Mouse (Mus musculus): ENCODE measurements around the gene Atp4b. TPM values are rescaled to one million over a fixed set of nuclear protein-coding genes. Genes with fewer than 3 reads are reported as not detected.

Atp4b gene
- polyA plus RNA-seq, 1 experiment from 2014 or later, result not detected

DNA sequence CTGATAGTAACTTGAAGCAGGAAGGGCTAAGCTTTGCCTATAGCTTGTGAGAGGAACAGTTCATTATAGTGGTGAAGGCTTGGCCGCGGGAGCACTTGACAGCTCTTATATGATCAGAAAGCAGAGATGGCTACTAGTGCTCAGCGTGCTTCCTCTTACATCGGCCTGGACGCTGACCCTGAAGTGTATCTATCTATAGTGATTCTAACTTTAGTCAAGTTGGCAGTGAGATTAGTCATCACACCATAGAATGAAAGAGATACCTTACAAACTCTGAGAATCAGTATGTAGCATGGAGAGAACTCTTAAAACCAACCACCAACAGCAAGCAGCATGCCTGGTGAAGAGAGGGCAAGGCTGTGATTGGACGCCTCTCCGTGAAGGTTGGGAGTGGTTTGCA lies 15.0 kb downstream of the Atp4b start:
- no peak for ATAC-seq

DNA sequence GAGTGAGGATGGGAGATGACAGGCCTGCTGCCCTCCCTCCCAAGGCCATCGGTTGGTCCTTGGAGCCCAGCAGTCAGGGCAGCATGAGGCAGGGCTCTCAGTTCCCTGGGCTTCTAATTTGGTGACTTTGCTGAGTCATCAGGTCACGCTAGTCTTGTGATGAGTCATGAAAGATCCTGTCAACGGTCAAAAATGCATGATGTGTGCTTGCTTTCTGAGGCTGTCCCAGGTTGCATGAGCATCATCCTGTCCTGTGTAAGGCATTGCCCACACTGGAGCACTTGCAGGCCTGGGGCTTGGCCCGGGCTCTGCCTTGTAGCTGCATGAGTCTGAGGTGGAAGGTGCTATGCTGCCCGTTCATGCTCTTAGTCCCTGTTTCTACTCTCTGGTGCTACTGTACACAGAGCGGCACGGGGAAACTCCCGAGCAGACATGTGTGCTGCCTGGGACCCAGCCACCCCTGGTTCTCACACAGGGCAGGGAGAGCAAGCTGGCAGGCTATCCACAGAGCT lies 23.4 kb downstream of the Atp4b start:
- peaks cover 96% of the 10 kb centered on the region for H3K36me3 ChIP-seq
- H3K27ac ChIP-seq, result peak overlapping the region; percentile 48; the same call in 1 of the 2 replicates
- H3K4me2 ChIP-seq, result no peak overlapping the region
- H3K9ac ChIP-seq, result no peak overlapping the region
- peak; percentile 47 for ATAC-seq
- H3K27me3 ChIP-seq (replicated peaks), result no peaks in the 10 kb centered on the region
- peaks cover 10% of the 10 kb centered on the region; the same call in 1 of the 2 replicates for H3K4me1 ChIP-seq
- H3K9me3 ChIP-seq (replicated peaks), result no peaks in the 10 kb centered on the region
- WGBS (ENCODE audit: insufficient replicate concordance), result 73% methylated on average over 8 of the region's 8 CpGs
- H3K4me3 ChIP-seq, result no peak overlapping the region

More for the DNA sequence above, 15.0 kb downstream of the Atp4b start:
- Histone ChIP-seq H3K27me3 (replicated peaks) (no peaks in the 10 kb centered on the region), H3K27ac (no peak overlapping the region), H3K36me3 (peaks cover 31% of the 10 kb centered on the region), H3K4me1 (no peaks in the 10 kb centered on the region), H3K4me3 (no peak overlapping the region), H3K9me3 (replicated peaks) (no peaks in the 10 kb centered on the region), H3K9ac (no peak overlapping the region), H3K4me2 (no peak overlapping the region)
- 75% methylated on average over 7 of the region's 7 CpGs for WGBS (ENCODE audit: insufficient replicate concordance)

DNA sequence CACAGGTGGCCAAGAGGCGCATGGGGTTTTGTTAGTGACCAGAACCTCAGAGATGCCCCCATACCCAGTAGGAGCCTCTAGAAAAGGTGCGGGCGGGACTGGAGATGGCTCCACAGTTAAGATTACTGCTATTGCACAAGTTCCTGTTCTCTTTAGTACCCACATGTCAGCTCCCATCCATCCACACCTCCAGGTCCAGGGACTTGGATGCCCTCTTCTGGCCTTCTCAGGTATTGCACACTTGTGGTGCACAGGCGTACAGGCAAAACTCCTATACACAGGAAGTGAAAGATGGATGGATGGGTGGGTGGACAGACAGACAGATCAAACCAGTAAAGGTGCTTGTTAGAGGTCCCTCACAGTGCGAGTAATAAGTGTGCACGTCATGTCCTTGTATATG lies 34.8 kb downstream of the Atp4b start:
- no peaks in the 10 kb centered on the region for H3K4me1 ChIP-seq
- H3K27me3 ChIP-seq (replicated peaks), result no peaks in the 10 kb centered on the region
- H3K27ac ChIP-seq, result no peak overlapping the region
- no peak overlapping the region for H3K9ac ChIP-seq
- 0 out of 2 replicates have a peak, but pooled peaks cover 7% of the 10 kb centered on the region for H3K9me3 ChIP-seq (replicated peaks)
- ATAC-seq, result peak; percentile 27; the same call in 1 of the 2 replicates
- peaks cover 100% of the 10 kb centered on the region for H3K36me3 ChIP-seq
- no peak overlapping the region for H3K4me3 ChIP-seq
- 85% methylated on average over 6 of the region's 6 CpGs for WGBS (ENCODE audit: insufficient replicate concordance)
- H3K4me2 ChIP-seq, result no peak overlapping the region

DNA sequence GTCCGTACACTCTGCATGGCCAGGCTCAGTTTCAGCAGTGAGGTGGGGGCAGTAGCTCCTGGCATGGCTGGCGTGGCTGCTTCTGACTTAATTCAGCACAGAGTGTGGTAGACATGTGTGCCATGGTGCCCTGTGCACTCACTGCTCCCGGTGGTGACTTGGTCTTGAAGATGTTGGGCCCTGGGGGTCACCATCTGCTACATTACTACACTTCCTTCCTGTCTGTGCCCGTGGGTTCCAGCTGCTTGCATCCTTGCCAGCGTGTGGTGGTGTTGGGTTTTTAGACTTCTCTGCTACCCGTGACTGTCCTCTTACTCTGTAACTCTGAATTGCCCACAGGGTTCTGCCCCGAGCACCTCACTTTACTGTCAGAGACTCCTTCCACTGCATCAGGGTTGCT lies 36.4 kb downstream of the Atp4b start:
- 0 out of 2 replicates have a peak, but pooled peaks cover 7% of the 10 kb centered on the region for H3K9me3 ChIP-seq (replicated peaks)
- H3K9ac ChIP-seq, result no peak overlapping the region
- H3K4me1 ChIP-seq, result peaks cover 13% of the 10 kb centered on the region
- no peak for ATAC-seq
- no peak overlapping the region for H3K27ac ChIP-seq
- 74% methylated on average over 7 of the region's 7 CpGs for WGBS (ENCODE audit: insufficient replicate concordance)
- no peaks in the 10 kb centered on the region for H3K27me3 ChIP-seq (replicated peaks)
- H3K4me3 ChIP-seq, result no peak overlapping the region
- peaks cover 100% of the 10 kb centered on the region for H3K36me3 ChIP-seq
- no peak overlapping the region for H3K4me2 ChIP-seq

DNA sequence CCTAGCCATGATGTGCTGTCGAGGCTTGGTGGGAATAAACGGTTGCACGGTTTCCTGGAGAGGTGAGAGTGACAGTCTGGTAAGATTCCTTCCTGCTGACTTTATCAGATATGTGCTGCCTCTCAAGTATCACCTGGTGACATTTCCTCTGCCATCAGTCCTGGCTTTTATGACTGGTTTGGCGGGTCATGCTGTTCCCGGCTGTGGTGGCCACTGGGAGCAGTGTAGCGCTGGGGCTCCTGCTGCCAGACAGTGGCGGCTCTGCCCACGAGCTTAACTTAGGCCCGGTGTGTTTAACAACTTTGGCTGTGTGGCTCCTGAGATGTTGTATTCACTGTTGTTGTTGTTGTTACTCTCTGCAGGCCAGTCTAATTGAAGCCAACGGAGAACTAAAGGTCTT lies 39.9 kb downstream of the Atp4b start:
- ATAC-seq, result no peak
- Histone ChIP-seq H3K9me3 (replicated peaks) (0 out of 2 replicates have a peak, but pooled peaks cover 4% of the 10 kb centered on the region), H3K4me3 (no peak overlapping the region), H3K4me2 (no peak overlapping the region), H3K9ac (no peak overlapping the region), H3K27ac (no peak overlapping the region), H3K36me3 (peaks cover 100% of the 10 kb centered on the region), H3K27me3 (replicated peaks) (no peaks in the 10 kb centered on the region), H3K4me1 (peaks cover 48% of the 10 kb centered on the region)
- WGBS (ENCODE audit: insufficient replicate concordance), result 59% methylated on average over 10 of the region's 10 CpGs

DNA sequence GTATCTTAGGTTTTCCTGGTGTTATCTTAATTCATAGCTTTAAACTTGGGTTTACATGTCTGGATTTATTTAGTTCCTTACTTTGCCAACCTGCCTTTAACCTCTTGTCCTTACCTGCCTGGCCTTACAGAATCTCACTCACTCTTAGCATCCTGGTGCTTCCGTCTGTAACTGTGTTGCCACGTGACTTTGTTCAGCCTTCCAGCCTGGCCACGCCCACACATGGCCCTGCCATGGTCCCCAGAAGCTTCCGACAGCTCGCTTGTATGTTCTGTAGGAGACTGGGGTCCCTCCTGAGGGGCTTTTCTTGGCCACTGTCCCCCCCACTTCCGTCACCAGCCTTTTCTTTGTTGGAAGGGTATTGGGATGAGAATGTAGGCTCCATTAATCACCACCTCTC lies 40.4 kb downstream of the Atp4b start:
- H3K27ac ChIP-seq, result no peak overlapping the region

DNA sequence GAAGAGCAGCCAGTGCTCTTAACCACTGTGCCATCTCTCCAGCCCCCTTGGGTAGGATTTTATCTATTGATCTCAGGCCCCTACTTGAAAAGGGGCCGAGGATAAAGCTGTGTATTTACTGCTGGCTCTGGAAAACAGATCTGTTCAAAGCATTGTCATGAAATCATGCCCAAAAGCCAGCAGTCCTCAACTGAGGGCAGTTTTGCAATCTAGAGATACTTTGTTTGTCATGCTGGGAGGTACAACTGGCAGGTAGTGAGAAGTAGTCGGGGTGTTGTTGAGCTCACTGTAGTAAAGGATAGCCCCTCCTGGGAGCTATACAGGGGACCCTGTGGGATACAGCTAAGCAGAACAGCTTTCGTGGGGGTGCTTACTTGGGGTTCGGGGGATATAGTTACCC lies 42.7 kb downstream of the Atp4b start:
- H3K4me3 ChIP-seq, result no peak overlapping the region
- 56% methylated on average over 4 of the region's 4 CpGs for WGBS (ENCODE audit: insufficient replicate concordance)
- no peaks in the 10 kb centered on the region for H3K27me3 ChIP-seq (replicated peaks)
- H3K9ac ChIP-seq, result 0 out of 2 replicates have a peak overlapping the region, but pooled peaks have one; percentile 32
- peak overlapping the region; percentile 79 for H3K27ac ChIP-seq
- peaks cover 76% of the 10 kb centered on the region for H3K4me1 ChIP-seq
- peaks cover 100% of the 10 kb centered on the region for H3K36me3 ChIP-seq
- no peaks in the 10 kb centered on the region for H3K9me3 ChIP-seq (replicated peaks)
- ATAC-seq, result no peak
- peak overlapping the region; percentile 56; the same call in 1 of the 2 replicates for H3K4me2 ChIP-seq

More for the DNA sequence above, 40.4 kb downstream of the Atp4b start:
- Histone ChIP-seq H3K4me3 (no peak overlapping the region), H3K9me3 (replicated peaks) (no peaks in the 10 kb centered on the region), H3K4me2 (no peak overlapping the region), H3K9ac (no peak overlapping the region), H3K36me3 (peaks cover 100% of the 10 kb centered on the region), H3K27me3 (replicated peaks) (no peaks in the 10 kb centered on the region), H3K4me1 (peaks cover 53% of the 10 kb centered on the region)
- WGBS (ENCODE audit: insufficient replicate concordance), result 78% methylated on average over 6 of the region's 6 CpGs
- no peak for ATAC-seq

DNA sequence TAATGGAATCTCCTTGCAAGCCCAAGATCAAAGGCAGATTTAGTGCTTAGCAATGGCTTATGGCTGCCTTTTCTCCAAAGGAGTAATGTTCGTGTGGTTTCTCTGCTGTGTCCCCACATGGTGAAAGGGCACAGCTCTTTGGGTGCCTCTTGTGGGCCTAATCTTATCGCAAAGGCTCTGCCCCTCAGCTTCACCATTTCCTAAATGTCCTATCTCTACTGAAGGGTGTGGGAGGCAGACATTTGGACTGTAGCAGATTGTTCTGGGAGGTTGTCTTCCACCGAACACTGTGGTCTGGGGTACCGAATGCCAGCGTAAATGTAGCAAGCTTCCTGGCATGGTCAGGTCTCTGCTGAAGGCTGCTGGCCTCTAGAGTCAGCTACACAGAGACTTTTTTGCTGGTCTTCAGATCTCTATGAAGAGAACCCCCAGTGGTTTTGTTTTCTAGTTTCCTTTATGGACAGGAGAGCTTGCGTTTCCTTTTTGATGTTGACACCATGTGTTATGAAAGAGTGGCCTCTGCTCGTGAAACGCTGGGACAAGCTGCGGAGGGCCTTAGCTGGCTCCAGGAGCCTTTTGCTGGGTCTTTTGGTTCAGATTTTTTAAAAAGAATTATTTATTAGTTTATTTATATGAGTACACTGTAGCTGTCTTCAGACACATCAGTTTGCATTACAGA lies 43.3 kb downstream of the Atp4b start:
- H3K36me3 ChIP-seq, result peaks cover 100% of the 10 kb centered on the region
- peak overlapping the region; percentile 25 for H3K4me3 ChIP-seq
- H3K27me3 ChIP-seq (replicated peaks), result no peaks in the 10 kb centered on the region
- H3K4me1 ChIP-seq, result peaks cover 82% of the 10 kb centered on the region
- WGBS (ENCODE audit: insufficient replicate concordance), result 31% methylated on average over 9 of the region's 9 CpGs
- no peaks in the 10 kb centered on the region for H3K9me3 ChIP-seq (replicated peaks)
- H3K9ac ChIP-seq, result peak overlapping the region; percentile 32; the same call in 1 of the 2 replicates
- ATAC-seq, result peak; percentile 79
- peak overlapping the region; percentile 79 for H3K27ac ChIP-seq
- H3K4me2 ChIP-seq, result peak overlapping the region; percentile 56

DNA sequence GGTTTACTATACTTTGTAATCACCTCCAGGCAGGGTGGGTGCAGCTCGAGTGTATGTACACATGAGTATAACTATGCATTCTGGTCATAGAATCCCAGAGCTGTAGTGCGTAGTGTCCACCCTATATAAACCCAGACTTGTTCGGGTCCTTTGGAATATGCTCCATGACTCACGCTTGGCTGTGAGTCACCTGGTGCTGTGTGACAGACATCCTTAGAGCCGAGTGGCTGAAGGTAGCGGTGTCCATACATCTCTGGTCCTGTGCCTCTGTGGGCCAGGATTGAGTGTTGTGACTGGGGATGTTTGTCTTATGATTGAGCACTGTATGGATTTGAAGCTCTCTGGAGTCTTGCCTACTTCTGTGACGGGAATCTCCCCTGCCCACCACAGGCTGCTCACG lies 44.0 kb downstream of the Atp4b start:
- Histone ChIP-seq H3K27ac (peak overlapping the region; percentile 79), H3K4me2 (peak overlapping the region; percentile 56), H3K9ac (peak overlapping the region; percentile 33; the same call in 1 of the 2 replicates), H3K36me3 (peaks cover 100% of the 10 kb centered on the region), H3K4me1 (peaks cover 87% of the 10 kb centered on the region), H3K9me3 (replicated peaks) (no peaks in the 10 kb centered on the region), H3K4me3 (peak overlapping the region; percentile 25), H3K27me3 (replicated peaks) (no peaks in the 10 kb centered on the region)
- 59% methylated on average over 8 of the region's 8 CpGs for WGBS (ENCODE audit: insufficient replicate concordance)
- peak; percentile 13; the same call in 1 of the 2 replicates for ATAC-seq

DNA sequence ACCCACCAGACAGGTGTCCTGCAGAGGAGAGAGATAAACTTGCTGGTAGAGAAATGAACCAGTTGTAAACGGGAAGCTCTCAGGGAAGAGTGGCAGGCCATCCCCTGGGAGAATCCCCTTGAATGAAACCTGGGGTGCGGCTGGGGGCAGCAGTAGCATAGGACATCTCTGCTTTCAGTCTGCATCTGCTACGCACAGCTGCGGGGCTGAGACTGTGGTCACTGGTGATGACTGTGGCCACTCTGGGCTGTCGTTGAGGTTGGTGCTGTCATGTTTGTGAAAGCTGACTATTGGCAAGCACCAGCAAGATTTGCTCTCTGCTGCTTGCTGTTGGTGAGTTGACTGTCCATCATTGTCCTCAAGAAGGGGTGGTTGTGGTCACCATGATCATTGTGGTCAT lies 45.0 kb downstream of the Atp4b start:
- Histone ChIP-seq H3K9me3 (replicated peaks) (no peaks in the 10 kb centered on the region), H3K4me3 (no peak overlapping the region), H3K9ac (peak overlapping the region; percentile 33; the same call in 1 of the 2 replicates), H3K4me1 (peaks cover 87% of the 10 kb centered on the region), H3K36me3 (peaks cover 100% of the 10 kb centered on the region), H3K27ac (peak overlapping the region; percentile 79), H3K27me3 (replicated peaks) (no peaks in the 10 kb centered on the region), H3K4me2 (peak overlapping the region; percentile 56)
- 67% methylated on average over 5 of the region's 5 CpGs for WGBS (ENCODE audit: insufficient replicate concordance)
- no peak for ATAC-seq

DNA sequence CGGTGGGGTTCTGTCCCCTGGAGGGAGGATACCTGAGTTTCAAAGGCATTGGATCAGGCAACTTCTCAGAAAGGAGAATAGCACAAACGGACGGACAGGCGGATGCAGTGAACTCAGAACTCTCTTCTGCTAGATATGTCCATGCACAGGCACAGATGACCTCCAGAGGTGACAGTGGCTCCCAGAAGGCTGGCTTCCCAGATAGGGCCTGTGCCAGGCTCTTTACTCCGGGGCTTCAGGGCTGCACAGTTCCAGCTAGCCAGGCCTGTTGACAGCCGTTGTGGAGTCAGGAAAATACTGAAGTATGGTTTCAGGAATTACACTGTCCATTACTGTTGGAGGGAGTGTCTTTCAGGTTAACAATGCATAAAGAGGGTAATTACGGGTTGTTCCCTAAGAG lies 46.6 kb downstream of the Atp4b start:
- peaks cover 79% of the 10 kb centered on the region for H3K4me1 ChIP-seq
- H3K4me3 ChIP-seq, result no peak overlapping the region
- H3K4me2 ChIP-seq, result no peak overlapping the region
- no peak for ATAC-seq
- no peaks in the 10 kb centered on the region for H3K27me3 ChIP-seq (replicated peaks)
- H3K9me3 ChIP-seq (replicated peaks), result no peaks in the 10 kb centered on the region
- H3K27ac ChIP-seq, result no peak overlapping the region
- peaks cover 100% of the 10 kb centered on the region for H3K36me3 ChIP-seq
- peak overlapping the region; percentile 32; the same call in 1 of the 2 replicates for H3K9ac ChIP-seq
- 87% methylated on average over 7 of the region's 7 CpGs for WGBS (ENCODE audit: insufficient replicate concordance)

DNA sequence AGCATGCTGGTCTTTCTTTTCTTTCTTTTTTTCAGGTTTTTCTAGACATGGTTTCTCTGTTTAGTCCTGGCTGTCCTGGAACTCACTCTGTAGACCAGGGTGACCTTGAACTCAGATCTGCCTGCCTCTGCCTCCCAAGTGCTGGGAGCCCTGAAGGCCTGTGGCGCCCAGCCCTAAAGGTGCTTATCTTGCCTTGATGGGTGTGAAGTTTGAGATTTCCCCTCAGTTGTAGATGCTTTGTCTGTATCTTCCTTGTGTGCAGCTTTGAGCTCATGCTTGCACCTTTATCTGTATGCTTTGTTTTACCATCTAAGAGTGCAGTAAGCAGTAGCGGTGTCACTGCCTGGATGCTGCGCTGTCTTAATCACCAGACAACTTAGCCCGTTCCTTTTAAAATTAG lies 53.5 kb downstream of the Atp4b start:
- Histone ChIP-seq H3K27me3 (replicated peaks) (no peaks in the 10 kb centered on the region), H3K9me3 (replicated peaks) (no peaks in the 10 kb centered on the region), H3K4me2 (0 out of 2 replicates have a peak overlapping the region, but pooled peaks have one; percentile 7), H3K9ac (no peak overlapping the region), H3K4me1 (peaks cover 56% of the 10 kb centered on the region), H3K36me3 (peaks cover 82% of the 10 kb centered on the region), H3K4me3 (no peak overlapping the region), H3K27ac (peak overlapping the region; percentile 5; the same call in 1 of the 2 replicates)
- WGBS (ENCODE audit: insufficient replicate concordance), result 57% methylated on average over 4 of the region's 4 CpGs
- no peak for ATAC-seq
